Mouse (Mus musculus): ENCODE measurements around the gene Gpt2. TPM values are rescaled to one million over a fixed set of nuclear protein-coding genes. Genes with fewer than 3 reads are reported as not detected.

Gpt2 gene
- total RNA-seq, 2 experiments from 2014 or later = 203 to 433 TPM

GRCm38 (mm10) chr8:85492940-85493931, 860 bp downstream of the Gpt2 start:
- Histone ChIP-seq H3K4me3 (peak overlapping the region; percentile 98), H3K27ac (peak overlapping the region; percentile 93)
- intact Hi-C loops (cut with DNase I) = loop anchor here (2.0 kb wide), 2 partner anchors 28 to 30 kb away; no protein-coding TSS in a partner anchor
- peak; percentile 68 for DNase-seq
- TF ChIP-seq CTCF (IDR thresholded peaks at IDR 0.05) = no peak

- no peak for TF ChIP-seq CTCF (IDR thresholded peaks at IDR 0.05)
- peak overlapping the region; percentile 93 for H3K27ac ChIP-seq
- DNase-seq = no peak
- H3K4me3 ChIP-seq = peak overlapping the region; percentile 98
- intact Hi-C loops (cut with DNase I) = no loop called here
Observed at GRCm38 (mm10) chr8:85496125-85496524, 3.7 kb downstream of the Gpt2 start.

DNA sequence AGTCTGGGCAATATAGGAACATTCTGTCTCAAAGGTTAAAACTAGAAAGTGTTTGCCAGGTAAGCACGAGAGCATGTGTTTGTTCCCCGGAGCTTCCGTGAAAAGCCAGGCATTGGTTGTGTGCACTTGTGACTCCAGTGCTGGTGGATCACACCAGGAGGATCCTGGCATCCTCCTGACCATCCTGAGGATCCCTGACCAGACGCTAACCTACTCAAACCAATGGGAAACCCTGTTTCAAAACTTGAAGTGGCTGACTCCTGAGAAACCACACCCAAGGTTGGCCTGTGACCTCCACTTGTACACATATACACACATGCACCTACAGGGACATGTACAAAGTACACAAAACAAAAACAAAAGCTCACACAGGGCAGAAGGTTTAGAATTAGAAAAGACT, 4.4 kb downstream of the Gpt2 start:
- H3K4me3 ChIP-seq = peak overlapping the region; percentile 98; the same call in 1 of the 2 replicates
- TF ChIP-seq CTCF (IDR thresholded peaks at IDR 0.05) = no peak
- peak overlapping the region; percentile 93 for H3K27ac ChIP-seq
- intact Hi-C loops (cut with DNase I) = no loop called here
- DNase-seq = no peak

GRCm38 (mm10) chr8:85498577-85498976, 6.2 kb downstream of the Gpt2 start:
- Histone ChIP-seq H3K4me3 (peak overlapping the region; percentile 46), H3K27ac (peak overlapping the region; percentile 73)
- peak; percentile 11 for DNase-seq
- intact Hi-C loops (cut with DNase I) = no loop called here
- TF ChIP-seq CTCF (IDR thresholded peaks at IDR 0.05) = no peak

- DNase-seq = peak; percentile 14
- no peak for TF ChIP-seq CTCF (IDR thresholded peaks at IDR 0.05)
- intact Hi-C loops (cut with DNase I) = no loop called here
- peak overlapping the region; percentile 15 for H3K4me3 ChIP-seq
- peak overlapping the region; percentile 96 for H3K27ac ChIP-seq
Observed at GRCm38 (mm10) chr8:85500460-85500859, 8.1 kb downstream of the Gpt2 start.

DNA sequence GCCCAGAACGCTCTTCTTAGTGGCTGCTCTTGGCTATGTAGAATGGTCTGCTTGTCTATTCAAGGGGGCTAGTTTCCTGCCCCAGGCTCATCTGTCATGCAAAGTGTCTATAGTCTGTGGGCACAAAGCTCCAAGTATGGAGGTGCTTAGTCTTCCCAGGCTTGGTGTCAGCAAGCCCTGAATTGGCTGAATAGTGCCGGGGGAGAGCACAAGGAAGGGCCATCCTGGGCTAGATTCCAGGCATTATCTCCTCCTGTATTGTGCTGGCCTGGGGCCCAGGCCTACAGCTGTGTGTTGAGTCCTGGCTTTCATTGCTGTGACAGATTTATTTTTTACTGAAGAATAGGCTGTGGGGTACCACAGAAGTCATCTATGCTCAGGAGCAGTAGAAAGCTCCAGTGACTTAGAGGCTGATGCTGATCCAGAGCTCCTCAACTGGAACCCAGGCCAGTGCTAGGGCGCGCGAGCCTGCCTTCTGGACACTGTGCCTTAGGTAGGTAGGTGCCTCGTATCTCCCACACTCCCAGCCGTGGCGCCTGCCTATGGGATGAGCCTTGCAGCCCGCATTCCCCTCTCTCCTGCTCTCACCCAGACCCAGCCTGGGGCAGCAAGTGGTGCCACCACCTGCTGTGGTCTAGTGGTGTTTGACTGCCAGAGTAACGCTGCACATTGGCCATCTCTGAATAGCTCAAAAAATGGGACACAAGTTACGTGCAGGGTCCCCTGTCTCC, 8.7 kb downstream of the Gpt2 start:
- peak overlapping the region; percentile 96 for H3K27ac ChIP-seq
- H3K4me3 ChIP-seq = peak overlapping the region; percentile 15
- no peak for TF ChIP-seq CTCF (IDR thresholded peaks at IDR 0.05)
- intact Hi-C loops (cut with DNase I) = no loop called here
- peak; percentile 42 for DNase-seq

- no peak for TF ChIP-seq CTCF (IDR thresholded peaks at IDR 0.05)
- Histone ChIP-seq H3K27ac (peak overlapping the region; percentile 96), H3K4me3 (peak overlapping the region; percentile 17)
- intact Hi-C loops (cut with DNase I) = no loop called here
- no peak for DNase-seq
Observed at GRCm38 (mm10) chr8:85502381-85502780, 10.0 kb downstream of the Gpt2 start.

DNA sequence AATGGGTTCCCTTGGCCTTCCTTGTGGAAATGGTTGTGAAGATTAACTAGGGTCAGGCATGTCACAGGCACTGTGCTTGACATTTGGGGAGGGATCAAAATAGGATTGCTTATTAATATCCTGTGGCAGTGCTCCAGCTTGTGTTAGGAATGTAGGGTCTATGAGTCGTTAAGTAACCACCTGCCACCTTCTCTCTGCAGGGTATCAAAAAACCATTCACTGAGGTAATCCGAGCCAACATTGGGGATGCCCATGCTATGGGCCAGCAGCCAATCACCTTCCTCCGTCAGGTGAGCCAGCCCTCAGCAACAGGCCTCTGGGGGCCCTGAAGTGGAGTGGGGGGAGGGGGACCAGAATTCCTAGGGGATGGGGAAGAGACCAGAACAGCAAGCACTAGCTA, 10.7 kb downstream of the Gpt2 start:
- Histone ChIP-seq H3K27ac (peak overlapping the region; percentile 96), H3K4me3 (no peak overlapping the region; the same call in 1 of the 2 replicates)
- no peak for TF ChIP-seq CTCF (IDR thresholded peaks at IDR 0.05)
- intact Hi-C loops (cut with DNase I) = no loop called here
- DNase-seq = peak; percentile 64

DNA sequence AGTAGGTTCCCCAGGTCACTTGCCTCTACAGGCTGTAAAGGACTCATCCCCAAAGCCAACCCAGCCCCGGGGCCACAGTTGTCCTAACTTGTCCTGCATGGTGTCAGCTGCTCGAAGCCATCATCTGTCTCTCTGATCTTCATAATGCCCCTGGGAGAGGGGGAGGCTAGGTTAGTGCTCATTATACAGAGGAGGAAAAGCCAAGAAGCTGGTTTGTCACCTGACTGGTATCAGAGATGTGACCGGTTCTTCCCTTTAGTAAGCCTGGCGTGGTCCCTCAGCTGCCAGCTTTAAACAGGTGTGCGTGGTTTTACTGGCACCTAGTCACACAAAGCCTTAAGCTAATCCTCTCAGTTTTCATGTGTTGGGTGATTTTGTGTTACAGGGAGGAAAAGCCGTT, 12.3 kb downstream of the Gpt2 start:
- DNase-seq = peak; percentile 73

DNA sequence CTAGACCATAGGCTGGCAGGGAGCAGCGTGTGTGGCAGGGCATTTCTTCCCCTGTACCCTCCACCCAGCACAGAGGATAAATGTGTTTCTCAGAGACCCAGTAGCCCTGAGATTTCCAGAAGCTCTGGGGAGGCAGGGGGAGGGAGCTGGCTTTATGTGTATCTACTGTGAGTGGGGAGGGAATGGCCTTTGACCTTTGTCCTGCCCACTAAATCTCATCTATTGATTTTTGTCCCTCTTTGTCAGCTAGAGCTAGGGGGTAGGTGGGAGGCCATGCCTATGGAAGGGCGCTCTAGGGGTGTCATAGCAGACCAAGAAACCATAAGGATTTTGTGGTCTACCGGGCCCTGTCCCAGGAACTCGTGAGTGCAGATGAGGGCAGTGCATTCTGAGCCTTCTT, 14.2 kb downstream of the Gpt2 start:
- no peak for TF ChIP-seq CTCF (IDR thresholded peaks at IDR 0.05)
- Histone ChIP-seq H3K27ac (peak overlapping the region; percentile 96), H3K4me3 (no peak overlapping the region)
- intact Hi-C loops (cut with DNase I) = no loop called here
- DNase-seq = no peak

More for the DNA sequence above, 12.3 kb downstream of the Gpt2 start:
- no peak for TF ChIP-seq CTCF (IDR thresholded peaks at IDR 0.05)
- Histone ChIP-seq H3K27ac (peak overlapping the region; percentile 96), H3K4me3 (no peak overlapping the region)
- intact Hi-C loops (cut with DNase I) = no loop called here

- intact Hi-C loops (cut with DNase I) = no loop called here
- peak; percentile 33 for TF ChIP-seq CTCF (IDR thresholded peaks at IDR 0.05)
- H3K27ac ChIP-seq = peak overlapping the region; percentile 96
- DNase-seq = peak; percentile 25
- no peak overlapping the region for H3K4me3 ChIP-seq
Observed at GRCm38 (mm10) chr8:85508661-85509060, 16.3 kb downstream of the Gpt2 start.

DNA sequence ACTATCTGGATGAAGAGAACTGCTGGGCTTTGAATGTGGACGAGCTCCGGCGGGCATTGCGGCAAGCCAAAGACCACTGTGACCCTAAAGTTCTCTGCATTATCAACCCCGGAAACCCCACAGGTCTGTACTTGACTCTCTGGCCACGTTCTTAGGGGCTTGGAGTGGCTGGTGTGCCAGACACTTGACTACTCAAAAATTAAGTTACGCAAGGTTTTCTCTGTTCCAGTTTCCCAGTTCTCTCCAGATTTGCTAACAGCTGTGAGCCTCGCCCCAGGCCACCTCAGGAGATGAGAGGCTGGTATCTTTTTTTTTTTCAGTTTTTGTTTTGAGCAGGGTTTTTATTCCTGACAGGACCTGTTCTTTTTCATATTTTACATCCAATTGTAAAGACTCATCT, 19.9 kb downstream of the Gpt2 start:
- peak overlapping the region; percentile 96 for H3K27ac ChIP-seq
- H3K4me3 ChIP-seq = no peak overlapping the region
- no peak for TF ChIP-seq CTCF (IDR thresholded peaks at IDR 0.05)
- intact Hi-C loops (cut with DNase I) = no loop called here
- peak; percentile 32 for DNase-seq

GRCm38 (mm10) chr8:85513283-85513682, 20.9 kb downstream of the Gpt2 start:
- Histone ChIP-seq H3K4me3 (no peak overlapping the region), H3K27ac (peak overlapping the region; percentile 96)
- intact Hi-C loops (cut with DNase I) = no loop called here
- peak; percentile 79 for DNase-seq
- TF ChIP-seq CTCF (IDR thresholded peaks at IDR 0.05) = no peak
